Mouse (Mus musculus) cerebellum, postnatal 10 days (tissue): ENCODE results near the gene 4930451I11Rik.
A peak's percentile ranks its signal among the peaks of the same experiment; 100 is the strongest.

ENCODE experiments used
- DNase-seq, 2 experiments: peaks; one replicate each; pipeline ENCODE4 v3.0.0; 2021; ENCODE audit warnings: mixed read lengths in 2 of 2

The 4930451I11Rik gene

DNA sequence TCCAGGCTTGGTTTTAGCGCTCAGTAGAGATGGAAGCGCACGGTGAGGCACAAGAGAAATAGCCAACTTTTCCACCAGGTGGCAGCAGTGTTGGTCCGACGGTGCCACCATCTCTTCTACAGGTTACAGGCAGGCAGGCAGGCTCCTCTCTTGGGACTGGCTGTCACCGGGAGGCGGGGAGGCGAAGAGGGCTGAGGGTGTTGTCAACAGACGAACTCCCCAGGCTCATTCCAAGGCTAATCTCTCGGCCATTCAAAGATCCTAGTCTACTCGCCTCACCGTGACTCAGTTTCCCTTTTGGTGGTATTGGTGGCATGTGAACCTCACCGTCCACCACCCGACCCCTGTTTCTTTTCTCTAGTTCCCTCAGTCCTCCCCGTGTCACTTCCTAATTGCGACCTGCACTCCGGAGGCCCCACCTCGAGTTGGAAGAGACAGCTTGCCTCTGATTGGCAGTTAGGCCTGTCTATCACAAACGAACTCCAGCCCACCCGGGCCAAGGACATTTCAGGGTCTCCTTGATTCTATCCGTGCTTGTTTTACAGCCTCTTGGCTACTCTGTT is 678 bp upstream of the 4930451I11Rik start:
- DNase-seq: peak; percentile 92 to 94

DNA sequence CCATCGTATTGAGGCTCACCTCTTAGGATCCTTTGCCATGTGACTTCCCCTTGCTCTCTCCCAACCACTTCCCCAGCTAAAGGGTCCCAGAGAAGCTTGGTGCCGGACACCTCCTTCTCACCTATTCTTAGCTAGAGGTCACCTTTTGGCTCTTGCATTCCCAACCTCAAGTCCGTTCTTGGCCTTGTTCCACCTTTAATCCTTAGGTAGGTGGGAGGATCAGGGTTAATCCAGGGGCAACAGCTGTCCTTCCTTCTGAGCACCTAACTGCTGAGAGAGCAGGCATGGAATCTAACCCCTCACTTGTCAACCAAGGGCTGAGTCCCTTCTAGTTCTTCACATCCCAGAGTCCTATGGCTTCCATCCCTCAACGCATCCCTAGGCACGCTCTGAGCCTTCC is 5.5 kb downstream of the 4930451I11Rik start:
- no peak for DNase-seq

DNA sequence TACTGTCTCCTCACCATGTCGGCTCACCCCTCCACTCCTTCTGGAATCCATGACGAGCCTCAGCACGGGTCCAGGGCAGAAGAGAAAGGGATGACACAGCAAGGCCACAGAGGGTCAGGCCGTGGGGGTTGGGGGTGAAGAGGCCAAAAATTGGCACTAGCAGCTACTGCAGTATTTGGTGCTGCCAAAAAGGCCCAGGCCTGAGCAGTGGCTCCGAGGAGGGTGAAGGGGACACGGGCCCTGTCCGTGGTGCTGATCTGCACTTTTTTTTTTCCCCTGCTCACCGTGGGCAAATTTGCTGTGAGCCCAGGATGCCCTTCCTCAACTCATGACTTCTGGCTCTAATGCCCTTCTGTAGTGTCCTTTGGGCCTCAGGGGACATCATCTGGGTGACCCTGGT is 6.0 kb downstream of the 4930451I11Rik start:
- no peak for DNase-seq

DNA sequence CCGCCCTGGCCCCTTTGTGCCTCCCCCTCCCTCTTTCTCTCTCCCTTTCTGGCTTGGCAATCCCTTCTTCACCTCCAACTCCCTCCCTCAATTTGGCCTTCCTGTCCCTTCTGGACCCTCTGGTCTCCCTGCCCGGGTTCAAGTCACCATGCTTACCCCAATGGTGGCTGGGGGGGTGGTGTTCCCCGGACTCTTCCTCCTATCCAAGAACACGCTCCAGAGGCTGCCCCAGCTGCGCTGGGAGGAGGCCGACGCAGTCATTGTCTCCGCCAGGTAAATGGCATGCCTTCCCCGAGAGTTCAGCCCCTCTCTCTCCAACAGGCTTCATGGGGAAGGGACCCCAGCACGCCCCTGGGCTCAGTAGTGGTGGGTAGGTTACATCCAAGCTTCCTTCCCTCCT is 7.5 kb downstream of the 4930451I11Rik start:
- DNase-seq: peak; percentile 54 to 69

DNA sequence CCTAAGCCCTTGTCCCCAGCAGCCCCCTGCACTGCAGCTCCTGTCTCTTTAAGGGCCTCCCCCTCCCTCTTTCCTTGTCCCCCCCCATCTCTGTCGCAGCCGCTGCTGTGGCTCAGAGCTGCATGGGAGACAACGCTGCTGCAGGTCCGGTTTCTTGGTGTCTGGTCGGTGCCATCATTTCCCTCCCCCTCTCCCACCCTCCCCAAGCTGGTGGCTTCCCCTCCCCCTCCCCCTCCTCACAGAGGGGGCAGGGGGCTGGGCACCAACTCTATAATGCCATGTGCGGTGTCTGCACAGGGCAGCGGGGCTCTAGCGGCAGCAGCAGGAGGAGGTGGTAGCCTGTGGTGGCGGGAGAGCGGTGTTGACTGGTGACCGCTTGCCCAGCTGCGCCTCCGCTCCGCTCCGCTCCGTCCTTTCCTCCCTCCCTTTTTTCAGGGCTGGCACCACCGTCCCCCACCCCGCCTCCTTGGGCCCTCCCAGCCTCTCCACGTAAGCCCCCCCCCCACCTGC is 8.2 kb downstream of the 4930451I11Rik start:
- DNase-seq: peak; percentile 86 to 89

DNA sequence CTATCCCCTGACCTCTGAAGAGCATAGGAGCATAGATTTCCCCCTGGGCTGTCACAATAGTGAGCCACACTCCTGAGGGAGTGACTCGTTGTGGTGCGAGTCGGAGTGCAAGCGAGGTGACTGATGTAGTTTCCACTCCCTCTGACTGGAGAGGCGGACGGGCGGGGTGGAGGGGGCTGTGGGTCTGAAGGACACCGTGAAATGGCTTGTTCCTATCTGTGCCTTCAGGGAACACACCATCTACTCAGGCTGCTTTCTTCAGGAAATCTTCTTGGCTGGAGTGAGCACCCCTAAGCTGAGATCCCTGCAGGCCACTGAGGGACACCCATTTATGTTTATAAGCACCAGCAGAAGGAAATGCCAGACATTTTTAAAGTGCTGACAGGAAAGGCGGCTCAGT is 8.7 kb downstream of the 4930451I11Rik start:
- DNase-seq: peak; percentile 61 to 71

DNA sequence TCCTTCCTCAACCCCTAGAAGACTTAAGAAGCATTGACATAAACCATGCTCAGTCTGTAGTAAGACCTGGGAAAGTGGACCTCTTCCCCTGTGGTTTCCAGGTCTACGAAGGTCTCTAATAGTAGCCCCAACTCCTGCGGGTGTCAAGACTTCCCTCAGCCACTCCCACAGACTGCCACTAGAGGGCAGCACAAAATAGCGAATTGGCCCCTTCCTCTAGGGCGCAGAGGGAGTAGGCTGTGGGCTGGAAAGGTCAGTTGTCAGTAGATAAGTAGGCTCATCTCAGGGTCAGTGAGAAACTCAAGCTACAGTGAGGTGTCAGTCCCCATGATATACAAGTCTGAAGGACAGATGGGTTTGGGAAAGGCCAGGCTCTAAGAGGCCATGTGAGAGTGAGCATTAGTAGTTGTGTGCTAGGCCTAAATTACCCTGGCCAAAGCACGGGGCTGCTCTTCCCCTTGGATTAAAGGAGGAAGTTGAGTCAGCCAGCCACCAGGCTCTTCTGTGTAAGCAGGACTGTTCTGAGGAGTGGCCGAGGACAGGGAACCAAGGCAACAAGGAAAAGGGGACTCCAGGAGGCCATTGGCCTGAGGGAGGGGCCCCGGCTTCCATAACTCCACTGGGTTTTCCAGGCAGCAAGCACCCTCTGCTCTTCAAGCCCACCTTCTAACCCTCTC is 9.5 kb downstream of the 4930451I11Rik start:
- peak; percentile 95 to 97 for DNase-seq

DNA sequence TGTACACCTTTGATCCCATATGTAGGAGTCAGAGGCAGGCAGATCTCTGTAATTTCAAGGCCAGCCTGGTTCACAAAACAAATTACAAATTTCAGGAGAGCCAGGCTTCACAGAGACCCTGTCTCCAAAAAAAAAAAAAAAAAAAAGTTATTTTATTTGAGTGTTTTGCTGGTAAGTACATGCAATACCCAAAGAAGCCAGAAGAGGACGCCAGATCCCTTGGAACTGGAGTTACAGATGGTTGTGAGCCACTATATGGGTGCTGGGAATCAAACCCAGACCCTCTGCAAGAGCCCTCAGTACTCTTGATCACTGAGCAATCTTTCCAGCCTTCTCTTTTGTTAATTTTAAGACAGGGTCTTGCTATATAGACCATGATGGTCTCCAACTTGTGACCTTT is 12.6 kb downstream of the 4930451I11Rik start:
- DNase-seq: no peak

DNA sequence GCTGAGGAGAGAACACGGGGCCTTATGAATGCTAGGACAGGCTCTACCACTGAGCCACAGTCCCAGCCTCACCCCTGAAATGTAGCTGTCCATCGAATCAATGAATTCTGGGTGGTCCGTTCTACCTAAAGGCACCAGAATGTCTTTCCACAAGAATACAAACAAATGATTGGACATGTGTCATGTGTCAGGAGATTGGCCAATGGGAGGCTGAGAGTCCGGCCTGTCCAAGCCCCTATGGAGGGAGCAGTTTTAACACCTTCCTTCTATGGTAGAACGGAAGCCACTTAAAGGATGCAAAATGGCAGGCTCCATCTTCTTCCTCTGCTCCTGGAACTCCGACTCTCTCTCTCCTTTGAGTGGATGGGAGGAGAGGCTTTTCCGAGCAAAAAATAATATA is 13.8 kb downstream of the 4930451I11Rik start:
- no peak for DNase-seq

DNA sequence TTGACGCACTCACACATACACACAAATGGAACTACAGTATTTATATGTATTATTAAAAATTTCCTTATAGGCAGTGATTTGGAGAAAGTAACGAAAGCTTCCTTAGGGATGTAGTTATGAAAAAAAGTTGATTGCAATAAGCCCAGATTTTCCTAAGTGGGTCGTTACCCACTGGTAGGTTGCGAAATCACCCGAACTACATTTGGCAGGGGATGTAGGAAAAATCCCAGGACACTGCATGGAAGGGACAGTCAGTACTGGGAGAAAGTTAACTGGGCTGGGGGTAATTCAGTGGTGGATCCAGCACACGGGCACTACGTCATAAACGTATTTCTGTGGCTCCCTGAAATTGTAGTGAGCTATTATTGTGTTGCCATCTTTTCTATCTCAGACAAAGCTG is 14.9 kb downstream of the 4930451I11Rik start:
- no peak for DNase-seq

DNA sequence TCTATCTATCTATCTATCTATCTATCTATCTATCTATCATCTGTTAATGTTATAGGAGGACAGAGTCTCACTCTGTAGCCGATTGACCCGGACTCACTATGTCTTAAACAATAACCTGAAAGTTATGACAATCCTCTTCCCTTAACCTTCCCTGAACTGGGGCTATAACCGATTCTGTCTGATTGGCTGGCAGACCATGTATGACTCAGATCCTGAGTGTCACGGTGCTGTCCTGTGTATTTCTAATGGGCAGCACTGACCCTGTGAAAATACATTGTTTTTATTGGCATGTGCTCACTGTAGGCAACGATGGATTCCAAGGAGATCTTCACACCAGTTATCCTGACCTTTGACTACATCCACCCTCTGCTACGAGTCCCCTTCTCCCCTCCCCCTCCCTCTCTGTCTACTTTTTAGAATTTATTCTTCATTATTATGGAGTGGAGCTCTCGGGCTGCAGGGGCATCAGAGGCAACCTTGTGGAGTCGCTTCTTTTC is 15.7 kb downstream of the 4930451I11Rik start:
- DNase-seq: no peak

DNA sequence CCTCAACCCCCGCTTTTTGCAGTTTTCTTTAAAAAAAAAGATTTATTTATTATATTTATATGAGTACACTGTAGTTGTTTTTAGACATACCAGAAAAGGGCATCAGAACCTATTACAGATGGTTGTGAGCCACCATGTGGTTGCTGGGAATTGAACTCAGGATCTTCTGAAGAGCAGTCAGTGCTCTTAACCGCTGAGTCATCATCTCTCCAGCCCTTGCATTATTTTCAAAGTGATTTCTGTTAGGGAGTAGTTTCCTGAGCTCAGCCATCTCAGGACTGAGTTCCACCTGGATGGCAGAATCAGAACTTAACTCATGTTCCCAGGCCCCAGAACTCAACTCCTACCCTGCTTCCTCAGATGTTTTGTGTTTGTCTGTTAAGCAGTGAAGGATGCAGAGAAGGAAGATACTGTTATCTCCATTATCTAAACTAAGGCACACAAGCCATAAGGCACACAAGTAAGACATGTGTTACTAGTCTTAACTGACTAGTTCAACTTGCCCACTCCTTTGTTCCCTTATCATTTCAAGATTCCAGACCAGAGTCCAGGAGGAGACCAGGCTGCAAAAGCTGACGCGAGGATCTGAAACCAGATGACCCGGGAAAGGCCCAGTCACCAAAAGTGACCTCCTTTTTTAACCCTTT is 21.6 kb downstream of the 4930451I11Rik start:
- DNase-seq: no peak

DNA sequence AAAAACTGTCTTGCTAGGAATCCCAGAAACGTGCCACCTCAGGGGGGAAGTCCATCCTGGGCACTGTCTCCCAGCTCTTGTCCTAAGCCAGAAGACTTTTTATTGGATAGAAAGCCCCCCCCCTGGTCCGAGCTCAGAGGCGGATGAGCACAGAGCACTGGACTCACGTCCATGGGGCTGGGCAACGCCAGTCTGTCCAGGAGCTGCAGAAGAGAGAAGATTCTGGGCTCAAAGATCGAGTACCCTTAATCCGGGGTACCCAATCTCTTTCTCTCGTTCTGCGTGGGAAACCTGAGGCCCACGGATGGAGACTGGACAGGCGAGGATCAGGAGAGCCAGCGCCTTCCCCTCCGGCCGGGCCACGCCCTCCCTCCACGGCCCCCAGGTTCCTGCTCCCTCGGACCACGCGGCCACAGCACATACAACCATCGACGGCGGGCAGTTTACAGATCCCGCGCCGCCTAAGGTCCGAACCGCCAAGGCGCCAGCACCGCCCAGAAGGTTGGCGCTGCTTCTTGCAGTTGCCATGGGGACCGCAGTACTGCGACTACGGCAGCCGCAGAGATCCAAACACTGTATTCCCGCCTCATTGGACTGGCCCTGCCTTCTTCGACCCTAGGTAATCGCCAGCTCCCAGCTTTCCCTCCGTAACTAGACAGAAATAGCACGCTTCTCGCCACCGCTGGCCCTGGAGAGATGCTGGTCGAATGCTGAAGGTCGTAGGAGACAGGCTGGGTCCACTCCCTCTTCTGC is 22.6 kb downstream of the 4930451I11Rik start:
- peak; percentile 91 to 94 for DNase-seq

DNA sequence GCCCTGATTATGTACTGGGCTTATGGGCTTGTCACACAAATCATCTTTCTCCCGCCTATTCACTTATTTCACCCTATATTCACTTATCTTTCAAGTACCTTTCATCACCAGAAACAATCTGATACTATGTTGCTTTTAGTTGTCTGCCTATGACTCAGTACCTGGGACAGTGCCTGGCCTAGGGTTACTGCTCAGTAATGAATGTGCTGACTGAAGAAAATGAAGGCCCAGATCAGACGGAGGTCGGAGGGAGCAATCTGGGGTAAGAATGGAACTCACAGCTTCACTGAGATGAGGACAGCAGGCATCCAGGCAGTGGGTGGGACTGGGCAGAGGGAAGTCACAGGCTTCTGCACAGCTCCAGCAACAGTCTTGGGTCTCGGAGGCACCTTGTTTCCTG is 24.0 kb downstream of the 4930451I11Rik start:
- no peak for DNase-seq

DNA sequence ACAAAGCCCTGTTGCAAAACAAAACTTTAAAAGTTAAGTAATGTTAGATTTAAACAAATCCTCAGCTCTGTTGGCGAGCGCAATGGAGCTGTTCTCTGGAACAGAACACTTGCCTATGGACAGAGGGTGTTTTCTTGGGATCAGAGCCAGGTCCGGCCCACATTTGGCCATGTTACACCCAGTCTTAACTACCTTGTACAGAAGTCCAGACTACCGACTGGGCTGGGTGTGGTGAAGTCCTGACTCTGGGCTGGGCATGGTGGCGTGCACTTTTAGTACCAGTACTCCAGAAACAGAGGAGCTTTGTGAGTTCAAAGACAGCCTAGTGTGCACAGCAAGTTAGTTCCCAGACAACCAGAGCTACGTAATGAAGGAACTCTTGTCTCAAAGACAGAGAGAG is 24.5 kb downstream of the 4930451I11Rik start:
- no peak for DNase-seq

DNA sequence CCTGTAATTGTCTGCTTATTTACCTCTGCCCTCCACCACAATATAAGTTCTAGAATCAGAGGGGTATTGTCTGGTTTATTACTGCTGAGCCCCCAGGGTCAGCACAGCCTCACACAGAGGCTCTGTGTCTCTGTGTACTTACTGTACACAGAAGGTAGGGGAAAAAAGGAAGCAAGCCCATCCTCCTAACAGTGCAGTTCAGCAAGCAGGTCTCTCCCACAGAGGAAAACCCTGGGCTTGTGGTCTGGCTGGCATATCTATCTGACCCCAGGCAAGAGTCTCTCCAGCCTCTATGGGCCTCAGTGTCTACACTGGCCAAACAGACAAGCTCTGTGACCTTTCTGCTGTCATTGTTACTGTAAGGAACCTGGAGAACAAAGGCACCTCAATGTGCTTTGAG is 27.7 kb downstream of the 4930451I11Rik start:
- no peak for DNase-seq

DNA sequence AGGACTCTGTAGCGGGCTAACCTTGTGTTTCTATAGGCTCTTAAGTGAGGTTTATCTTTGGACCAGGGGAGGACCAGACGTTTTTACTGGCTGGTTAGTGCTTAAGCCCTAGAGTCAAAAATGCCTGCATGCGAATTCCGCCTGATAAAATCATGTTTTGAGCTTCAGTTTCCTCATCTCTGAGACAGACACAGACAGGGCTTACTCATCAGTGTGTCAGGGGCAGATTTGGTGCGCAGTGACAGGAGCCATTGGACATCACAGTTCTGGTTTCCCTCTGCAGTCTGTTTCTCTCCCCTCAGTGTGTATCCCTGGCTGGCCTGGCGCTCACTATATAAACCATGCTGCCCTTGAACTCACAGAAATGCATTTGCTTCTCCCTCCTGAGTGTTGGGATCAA is 28.3 kb downstream of the 4930451I11Rik start:
- no peak for DNase-seq

DNA sequence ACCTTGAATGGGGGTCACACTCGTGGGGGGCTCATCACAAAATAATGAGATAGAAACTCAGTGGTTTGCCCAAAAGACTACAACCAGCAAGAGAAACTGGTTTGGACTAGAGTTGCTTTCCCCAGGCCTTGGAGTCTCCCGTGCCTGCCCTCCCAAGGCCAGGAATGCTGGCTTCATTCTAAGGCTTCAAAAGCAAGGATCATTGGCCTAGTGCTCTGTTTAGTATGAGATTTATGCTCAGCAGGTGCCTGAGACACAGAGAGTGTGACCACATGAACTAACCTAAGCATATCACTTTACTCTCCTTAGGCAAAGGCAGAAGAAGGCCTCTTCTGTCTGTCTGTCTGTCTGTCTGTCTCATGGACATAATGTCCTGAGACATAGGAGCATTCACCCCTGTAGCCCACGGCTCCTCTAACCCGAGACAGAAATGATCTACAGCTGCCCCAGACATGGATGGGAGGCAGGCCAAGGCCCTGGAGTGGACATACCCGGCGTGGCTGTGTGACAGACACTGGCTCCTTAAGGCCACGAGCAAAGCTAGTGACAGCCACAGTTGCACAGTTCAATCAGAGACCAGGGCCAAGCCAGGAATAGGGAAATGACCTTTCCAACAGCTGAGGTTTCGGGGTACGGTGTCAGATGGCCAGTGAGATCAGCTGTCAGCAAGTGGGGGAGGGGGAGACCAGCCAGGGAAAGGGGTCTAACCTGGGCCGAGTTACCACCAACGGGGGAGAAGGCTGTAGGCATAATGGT is 29.1 kb downstream of the 4930451I11Rik start:
- no peak for DNase-seq

DNA sequence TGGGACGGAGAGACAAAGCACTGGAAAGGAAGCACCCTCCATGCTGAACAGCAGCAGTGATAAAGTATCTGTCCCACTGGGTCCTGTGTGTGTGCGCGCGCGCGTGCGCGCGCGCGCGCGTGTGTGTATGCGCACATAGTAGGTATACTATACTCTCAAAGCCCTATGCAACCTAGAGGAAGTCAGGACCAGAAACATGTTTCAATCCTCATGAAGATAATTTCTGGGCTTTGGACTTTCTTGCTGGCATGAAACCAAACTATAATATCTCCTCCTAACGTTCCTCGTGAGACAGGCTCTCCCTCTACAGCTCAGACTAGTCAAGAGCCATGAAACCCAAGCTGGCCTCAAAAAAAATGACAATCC is 30.4 kb downstream of the 4930451I11Rik start:
- DNase-seq: no peak

DNA sequence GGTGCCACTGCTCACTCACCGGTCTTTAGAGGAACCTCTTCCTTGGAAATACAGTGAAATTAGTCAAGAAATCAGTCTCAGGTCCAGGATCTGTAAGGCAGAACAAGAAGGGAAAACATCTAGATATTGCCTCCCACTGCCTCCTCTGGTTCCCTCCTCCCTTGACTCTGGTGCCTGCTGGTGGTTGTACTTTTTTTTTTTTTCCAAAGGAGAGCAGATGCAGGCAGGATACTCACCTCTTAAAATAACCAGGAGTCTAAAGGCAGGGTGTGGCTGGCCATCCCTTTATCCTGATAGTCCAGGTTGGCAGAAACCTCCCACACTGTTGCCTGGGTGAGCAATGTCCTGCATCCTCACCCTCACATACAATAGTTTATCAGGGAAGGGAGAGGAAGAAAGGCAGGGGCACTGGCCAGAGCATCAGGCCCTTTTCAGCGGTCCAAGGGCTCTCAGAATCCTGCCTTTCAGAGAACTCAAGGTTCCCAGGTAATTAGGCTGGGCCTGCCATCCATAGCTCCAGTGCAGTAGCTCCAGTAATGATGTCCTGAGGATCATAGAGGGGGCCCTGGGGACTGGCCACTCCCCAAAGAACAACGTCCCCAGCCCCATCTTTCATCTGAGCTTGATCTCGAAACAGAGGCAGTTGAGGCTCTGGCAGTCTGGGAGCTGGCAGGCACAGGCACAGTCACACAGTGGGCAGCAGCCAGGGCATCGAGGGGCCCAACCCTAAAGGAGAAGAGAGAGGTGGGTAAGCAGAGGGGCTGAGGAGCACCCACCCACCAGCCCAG is 31.0 kb downstream of the 4930451I11Rik start:
- DNase-seq: no peak

DNA sequence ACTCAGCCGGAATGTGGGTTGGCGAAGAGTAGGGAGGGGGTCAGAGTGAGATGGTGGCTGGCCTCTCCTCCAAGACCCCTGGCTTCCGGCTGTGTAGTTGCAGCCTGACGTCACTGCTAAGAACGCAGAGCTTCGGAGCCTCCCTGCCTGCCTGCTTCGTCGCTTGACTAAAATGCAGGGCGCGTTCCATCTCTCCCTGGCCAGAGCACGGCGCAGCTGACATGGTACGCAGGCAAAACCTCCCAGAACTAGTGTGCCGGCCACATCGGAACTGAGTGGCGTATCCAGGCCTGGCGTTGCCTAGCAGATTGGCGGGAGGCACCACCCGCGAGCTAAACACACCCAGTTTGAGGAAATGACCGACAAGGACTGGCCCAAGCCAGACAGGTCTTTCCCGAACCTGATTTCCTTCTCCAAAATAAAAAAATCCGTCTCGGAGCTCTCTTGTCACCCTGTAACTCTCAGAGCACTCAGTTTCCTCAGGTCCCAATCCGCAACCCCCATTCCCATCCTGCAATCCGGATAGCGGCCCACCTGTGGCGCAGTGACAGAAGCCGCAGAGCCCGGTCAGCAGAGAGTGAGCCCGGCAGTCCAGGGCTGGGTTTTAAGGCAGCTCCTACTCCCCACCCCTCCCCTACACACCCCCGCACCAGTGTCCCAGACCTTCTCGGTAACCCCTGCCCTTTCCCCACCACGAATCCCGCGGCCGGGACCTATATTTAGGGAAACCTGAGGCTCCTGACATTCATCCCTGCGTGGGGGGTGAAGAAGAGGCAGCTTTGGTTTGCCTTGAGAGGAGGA is 31.8 kb downstream of the 4930451I11Rik start:
- DNase-seq: peak; percentile 75 to 80
